Mouse (Mus musculus) liver, embryonic 12.5 days (tissue): ENCODE measurements around the gene Dpep2nb. TPM values are rescaled to one million over a fixed set of nuclear protein-coding genes. Genes with fewer than 3 reads are reported as not detected.

ENCODE experiments used
- ATAC-seq: fragments of 200-750 bp; cut with Nextera tagmentation; 2 replicates; pipeline ENCODE4 v1.8.0; 2017; ENCODE audit warnings: moderate number of reproducible peaks, mild to moderate bottlenecking, moderate library complexity
- H3K27ac ChIP-seq: fragments of 300-500 bp; sonication (generic); 2 replicates; pipeline ENCODE4 v1.5.1; 2016; ENCODE audit warnings: mild to moderate bottlenecking
- H3K27me3 ChIP-seq: fragments of 300-500 bp; sonication (generic); replicated peaks from 2 replicates; pipeline ENCODE4 v1.6.1; 2016; ENCODE audit warnings: mild to moderate bottlenecking, moderate library complexity
- H3K36me3 ChIP-seq: fragments of 300-500 bp; sonication (generic); 2 replicates; pipeline ENCODE4 v1.6.1; 2016; ENCODE audit warnings: mild to moderate bottlenecking, moderate library complexity
- H3K4me1 ChIP-seq: fragments of 300-500 bp; sonication (generic); 2 replicates; pipeline ENCODE4 v1.6.1; 2016
- H3K4me2 ChIP-seq: fragments of 300-500 bp; sonication (generic); 2 replicates; pipeline ENCODE4 v1.6.1; 2016; ENCODE audit warnings: mild to moderate bottlenecking, moderate library complexity
- H3K4me3 ChIP-seq: fragments of 300-500 bp; sonication (generic); 2 replicates; pipeline ENCODE4 v1.5.1; 2016; ENCODE audit warnings: mild to moderate bottlenecking, moderate library complexity
- H3K9ac ChIP-seq: fragments of 300-500 bp; sonication (generic); 2 replicates; pipeline ENCODE4 v1.6.1; 2016; ENCODE audit warnings: mild to moderate bottlenecking, moderate library complexity
- H3K9me3 ChIP-seq: fragments of 300-500 bp; sonication (generic); replicated peaks from 2 replicates; pipeline ENCODE4 v1.6.1; 2016; ENCODE audit warnings: mild to moderate bottlenecking, moderate library complexity
- WGBS: fragments of 180-500 bp; shearing (Covaris S2); methylation state at CpG from one replicate; pipeline ENCODE4 v1.1.7; 2016; ENCODE audit not compliant: insufficient replicate concordance; 5-methylcytosine and 5-hydroxymethylcytosine counted together
- polyA plus RNA-seq: library from polyadenylated mRNA; unstranded; fragments of >200 nt; fragmentation: Nextera tagmentation; extraction: Ambion mirVana; gene quantifications from 2 replicates; pipeline ENCODE4 v1.2.1, GENCODE M21; 2016

Dpep2nb gene
- polyA plus RNA-seq, 1 experiment from 2014 or later: not detected

DNA sequence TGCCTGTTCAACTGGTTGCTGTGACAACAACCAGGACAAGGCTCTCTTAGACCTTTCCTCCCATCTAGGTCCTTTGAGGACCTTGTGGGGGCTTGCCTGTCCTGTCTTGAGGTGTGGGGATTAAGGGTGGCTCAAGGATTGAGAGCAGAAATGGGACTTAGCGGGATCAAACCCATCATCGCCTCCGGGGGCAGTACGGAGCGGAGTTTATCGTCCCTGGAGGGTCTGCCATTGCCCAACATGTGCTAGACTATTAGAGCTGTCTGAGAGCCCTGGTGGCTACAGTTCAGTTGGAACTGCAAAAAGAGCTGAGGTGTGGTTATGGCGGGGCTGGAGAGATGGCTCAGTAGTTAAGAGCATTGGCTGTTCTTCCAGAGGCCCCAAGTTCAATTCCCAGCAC, 30.4 kb downstream of the Dpep2nb start:
- WGBS: 69% methylated on average over 7 of the region's 7 CpGs
- Histone ChIP-seq H3K9ac (no peak overlapping the region), H3K4me2 (no peak overlapping the region), H3K4me1 (peaks cover 17% of the 10 kb centered on the region; the same call in 1 of the 2 replicates), H3K9me3 (no peaks in the 10 kb centered on the region), H3K27ac (no peak overlapping the region), H3K36me3 (no peaks in the 10 kb centered on the region), H3K27me3 (no peaks in the 10 kb centered on the region), H3K4me3 (no peak overlapping the region)
- no peak for ATAC-seq

GRCm38 (mm10) chr8:105971019-105971720, 34.6 kb downstream of the Dpep2nb start:
- Histone ChIP-seq H3K36me3 (no peaks in the 10 kb centered on the region), H3K4me2 (no peak overlapping the region), H3K27me3 (no peaks in the 10 kb centered on the region), H3K9ac (no peak overlapping the region), H3K4me3 (no peak overlapping the region), H3K27ac (no peak overlapping the region; the same call in 1 of the 2 replicates), H3K4me1 (peaks cover 33% of the 10 kb centered on the region), H3K9me3 (no peaks in the 10 kb centered on the region)
- ATAC-seq: no peak
- 67% methylated on average over 8 of the region's 8 CpGs for WGBS

DNA sequence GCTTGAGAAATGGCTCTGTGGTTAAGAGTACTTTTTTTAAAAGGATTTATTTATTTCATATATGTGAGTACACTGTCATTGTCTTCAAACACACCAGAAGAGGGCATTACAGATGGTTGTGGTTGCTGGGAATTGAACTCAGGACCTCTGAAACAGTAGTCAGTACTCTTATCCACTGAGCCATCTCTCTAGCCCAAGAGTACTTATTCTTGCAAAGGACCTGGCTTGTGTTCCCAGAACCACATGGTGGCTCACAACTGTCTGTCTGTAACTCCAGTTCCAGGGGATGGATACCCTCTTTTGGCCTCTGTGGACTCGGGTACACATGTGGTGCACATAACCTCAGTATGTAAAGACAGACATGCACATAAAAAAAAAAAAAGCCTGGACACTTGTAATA, 36.4 kb downstream of the Dpep2nb start:
- H3K9me3 ChIP-seq: no peaks in the 10 kb centered on the region
- ATAC-seq: no peak
- 67% methylated on average over 1 of the region's 1 CpGs for WGBS
- H3K27ac ChIP-seq: no peak overlapping the region
- H3K4me1 ChIP-seq: peaks cover 44% of the 10 kb centered on the region
- no peak overlapping the region for H3K9ac ChIP-seq
- H3K4me3 ChIP-seq: no peak overlapping the region
- H3K4me2 ChIP-seq: no peak overlapping the region
- 0 out of 2 replicates have a peak, but pooled peaks cover 2% of the 10 kb centered on the region for H3K27me3 ChIP-seq
- H3K36me3 ChIP-seq: no peaks in the 10 kb centered on the region

- H3K36me3 ChIP-seq: no peaks in the 10 kb centered on the region
- peak overlapping the region; percentile 95 for H3K27ac ChIP-seq
- H3K4me2 ChIP-seq: peak overlapping the region; percentile 96
- H3K27me3 ChIP-seq: 0 out of 2 replicates have a peak, but pooled peaks cover 4% of the 10 kb centered on the region
- 3% methylated on average over 19 of the region's 19 CpGs for WGBS
- H3K4me3 ChIP-seq: peak overlapping the region; percentile 73
- H3K9ac ChIP-seq: peak overlapping the region; percentile 80
- peak; percentile 82 for ATAC-seq
- H3K9me3 ChIP-seq: no peaks in the 10 kb centered on the region
- H3K4me1 ChIP-seq: peaks cover 66% of the 10 kb centered on the region
Observed at GRCm38 (mm10) chr8:105966692-105967311, 39.0 kb downstream of the Dpep2nb start.

- Histone ChIP-seq H3K9me3 (no peaks in the 10 kb centered on the region), H3K4me2 (peak within 1 kb of the TSS; percentile 96), H3K27me3 (0 out of 2 replicates have a peak, but pooled peaks cover 4% of the 10 kb centered on the region), H3K4me3 (peak within 1 kb of the TSS; percentile 73), H3K36me3 (no peaks in the 10 kb centered on the region), H3K4me1 (peaks cover 74% of the 10 kb centered on the region), H3K27ac (peak within 1 kb of the TSS; percentile 95), H3K9ac (peak within 1 kb of the TSS; percentile 80)
- 1% methylated on average over 46 of the region's 47 CpGs for WGBS
- peak; percentile 76 for ATAC-seq
Observed at GRCm38 (mm10) chr8:105965905-105966341, 39.9 kb downstream of the Dpep2nb start, which contains the start of gene Slc12a4. Gene Slc12a4, minus strand, starts transcription at chr8:105966097.

GRCm38 (mm10) chr8:105965266-105965904, 40.4 kb downstream of the Dpep2nb start:
- peak overlapping the region; percentile 96 for H3K4me2 ChIP-seq
- peak overlapping the region; percentile 80 for H3K9ac ChIP-seq
- ATAC-seq: peak; percentile 48
- 3% methylated on average over 40 of the region's 40 CpGs for WGBS
- H3K4me3 ChIP-seq: peak overlapping the region; percentile 73
- H3K27ac ChIP-seq: peak overlapping the region; percentile 95
- H3K27me3 ChIP-seq: 0 out of 2 replicates have a peak, but pooled peaks cover 4% of the 10 kb centered on the region
- H3K36me3 ChIP-seq: peaks cover 2% of the 10 kb centered on the region
- H3K4me1 ChIP-seq: peaks cover 80% of the 10 kb centered on the region
- no peaks in the 10 kb centered on the region for H3K9me3 ChIP-seq

DNA sequence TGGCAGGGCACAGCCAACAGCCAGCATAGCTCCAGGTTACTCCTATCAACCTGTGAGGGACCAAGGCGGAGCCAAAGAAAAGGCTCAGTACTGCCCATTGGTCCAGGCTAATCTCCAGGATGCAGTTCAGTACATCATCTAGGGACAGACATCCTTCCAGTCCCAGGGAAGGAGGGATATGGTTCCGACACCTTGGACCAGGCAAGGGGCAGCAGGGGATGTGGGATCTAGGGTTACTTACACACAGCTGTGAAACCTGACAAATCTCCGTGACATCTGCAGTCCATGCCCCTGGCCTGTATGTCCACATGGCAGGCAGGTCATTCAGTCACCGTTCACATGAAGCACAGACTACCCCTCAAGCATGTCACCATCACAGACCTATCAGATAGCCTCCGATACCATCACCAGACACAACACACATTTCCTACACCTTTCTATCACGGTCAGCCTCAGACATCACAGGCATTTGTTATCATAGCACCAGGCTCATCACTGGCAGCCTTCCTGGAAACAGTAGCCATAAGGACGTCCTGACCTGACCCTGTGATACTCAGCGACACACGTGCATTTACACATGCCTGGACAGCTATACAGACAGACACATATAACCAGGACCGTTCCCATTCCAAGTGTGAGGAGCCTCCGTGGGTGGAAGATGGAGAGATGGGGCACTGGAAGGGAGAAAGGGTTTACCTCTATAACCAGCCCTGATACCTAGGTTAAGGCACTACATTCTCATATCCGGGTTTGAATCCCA, 41.1 kb downstream of the Dpep2nb start:
- Histone ChIP-seq H3K4me1 (peaks cover 83% of the 10 kb centered on the region), H3K27ac (peak overlapping the region; percentile 95), H3K9ac (peak overlapping the region; percentile 80), H3K36me3 (peaks cover 9% of the 10 kb centered on the region), H3K4me2 (peak overlapping the region; percentile 96), H3K4me3 (peak overlapping the region; percentile 73), H3K27me3 (0 out of 2 replicates have a peak, but pooled peaks cover 4% of the 10 kb centered on the region), H3K9me3 (no peaks in the 10 kb centered on the region)
- 51% methylated on average over 12 of the region's 12 CpGs for WGBS
- no peak for ATAC-seq

GRCm38 (mm10) chr8:105961536-105961935, 44.2 kb downstream of the Dpep2nb start:
- WGBS: 26% methylated on average over 10 of the region's 10 CpGs
- Histone ChIP-seq H3K9me3 (no peaks in the 10 kb centered on the region), H3K9ac (no peak overlapping the region), H3K4me2 (peak overlapping the region; percentile 57), H3K36me3 (peaks cover 36% of the 10 kb centered on the region), H3K4me3 (peak overlapping the region; percentile 16; the same call in 1 of the 2 replicates), H3K27me3 (0 out of 2 replicates have a peak, but pooled peaks cover 4% of the 10 kb centered on the region), H3K27ac (0 out of 2 replicates have a peak overlapping the region, but pooled peaks have one; percentile 39), H3K4me1 (peaks cover 65% of the 10 kb centered on the region)
- peak; percentile 50 for ATAC-seq

- peak overlapping the region; percentile 57 for H3K4me2 ChIP-seq
- H3K4me3 ChIP-seq: peak overlapping the region; percentile 16; the same call in 1 of the 2 replicates
- H3K4me1 ChIP-seq: peaks cover 60% of the 10 kb centered on the region
- H3K27me3 ChIP-seq: 0 out of 2 replicates have a peak, but pooled peaks cover 4% of the 10 kb centered on the region
- WGBS: 46% methylated on average over 14 of the region's 14 CpGs
- peaks cover 41% of the 10 kb centered on the region for H3K36me3 ChIP-seq
- 0 out of 2 replicates have a peak, but pooled peaks have one; percentile 6 for ATAC-seq
- no peaks in the 10 kb centered on the region for H3K9me3 ChIP-seq
- no peak overlapping the region for H3K9ac ChIP-seq
- H3K27ac ChIP-seq: no peak overlapping the region
Observed at GRCm38 (mm10) chr8:105961101-105961500, 44.7 kb downstream of the Dpep2nb start.

DNA sequence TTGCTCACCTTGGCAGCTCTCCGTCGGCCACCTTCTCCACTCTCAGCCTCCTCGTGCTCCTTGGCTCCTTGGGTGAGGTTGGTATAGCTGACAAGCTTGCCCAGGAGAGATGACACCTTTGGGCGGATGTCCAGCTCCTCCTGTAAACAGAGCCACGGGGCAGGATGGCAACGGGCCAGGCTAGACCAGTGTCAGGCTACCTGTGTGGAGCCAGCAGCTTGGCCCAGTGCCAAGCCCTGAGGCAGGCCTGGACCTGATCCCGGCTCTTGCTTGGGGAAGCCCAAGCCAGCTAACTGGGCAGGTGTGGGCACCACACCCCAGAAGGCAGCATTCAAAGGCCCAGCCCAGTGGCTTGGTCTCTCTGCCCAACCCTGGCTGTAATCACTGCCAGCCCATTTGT, 46.4 kb downstream of the Dpep2nb start:
- H3K27ac ChIP-seq: no peak overlapping the region
- H3K9ac ChIP-seq: no peak overlapping the region
- no peak for ATAC-seq
- peaks cover 43% of the 10 kb centered on the region for H3K4me1 ChIP-seq
- H3K36me3 ChIP-seq: peaks cover 56% of the 10 kb centered on the region
- 0 out of 2 replicates have a peak, but pooled peaks cover 2% of the 10 kb centered on the region for H3K27me3 ChIP-seq
- H3K9me3 ChIP-seq: no peaks in the 10 kb centered on the region
- no peak overlapping the region for H3K4me2 ChIP-seq
- WGBS: 84% methylated on average over 7 of the region's 7 CpGs
- H3K4me3 ChIP-seq: no peak overlapping the region

DNA sequence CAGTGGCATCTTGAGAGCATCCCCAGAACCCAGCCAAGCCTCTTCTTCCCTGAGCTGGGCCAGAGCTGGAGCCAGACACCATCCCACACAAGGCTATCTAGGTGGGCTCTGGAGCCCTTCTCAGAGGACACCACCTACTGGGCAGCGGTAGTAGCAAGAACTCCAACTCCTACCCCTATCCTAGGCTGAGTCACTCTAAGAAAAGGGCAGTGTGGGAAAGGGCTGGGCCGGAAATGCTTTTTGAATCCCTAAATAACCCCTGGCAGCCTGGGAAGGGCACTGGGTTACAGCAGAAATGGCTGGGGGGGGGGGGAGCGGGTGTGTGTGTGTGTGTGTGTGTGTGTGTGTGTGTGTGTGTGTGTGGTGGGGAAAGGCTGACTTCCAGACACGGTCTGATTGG, 48.0 kb downstream of the Dpep2nb start:
- H3K27ac ChIP-seq: no peak overlapping the region
- no peak overlapping the region for H3K4me3 ChIP-seq
- H3K4me1 ChIP-seq: peaks cover 27% of the 10 kb centered on the region
- no peak overlapping the region for H3K4me2 ChIP-seq
- H3K9me3 ChIP-seq: no peaks in the 10 kb centered on the region
- no peaks in the 10 kb centered on the region for H3K27me3 ChIP-seq
- H3K9ac ChIP-seq: no peak overlapping the region
- 40% methylated on average over 3 of the region's 4 CpGs for WGBS
- H3K36me3 ChIP-seq: peaks cover 71% of the 10 kb centered on the region
- ATAC-seq: no peak
